Mouse (Mus musculus): ENCODE measurements at regions not wholly inside any gene's neighbourhood (a gene's known extent, or its start where the extent isn't known, plus 50 kb on each side); places are given as distances from the start of the nearest gene placed in this dataset.

DNA sequence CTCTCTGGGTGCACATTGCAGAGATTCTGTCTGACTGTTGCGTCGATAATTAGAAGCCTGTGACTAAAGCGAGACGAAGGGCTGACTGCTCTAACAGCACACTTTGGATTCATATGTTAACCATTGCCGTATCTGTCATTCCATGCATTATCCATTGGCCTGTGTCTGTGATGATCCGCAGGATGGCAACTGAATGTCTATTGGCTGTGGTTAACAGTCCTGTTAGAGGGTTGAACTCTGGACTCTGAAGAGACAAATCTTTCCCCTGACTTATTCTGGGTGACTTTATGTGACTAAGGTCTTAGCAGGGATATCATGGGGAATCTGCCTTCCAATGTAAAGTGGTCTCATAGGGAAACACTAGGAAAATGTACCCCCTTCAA, 208.7 kb downstream of the Parm1 start:
- no peaks in the 10 kb centered on the region for H3K9me3 ChIP-seq (ENCODE audit: control insufficient read depth, insufficient read depth, low read depth, low read length)
- TF ChIP-seq ZNF384 (IDR thresholded peaks at IDR 0.05; ENCODE audit: low read depth, low read length) (no peak), CHD2 (IDR thresholded peaks at IDR 0.05; ENCODE audit: low read depth, low read length) (no peak), HCFC1 (IDR thresholded peaks at IDR 0.05; ENCODE audit: borderline replicate concordance, insufficient read depth, low read length) (no peak)
- no peaks in the 10 kb centered on the region for H3K36me3 ChIP-seq (ENCODE audit: control insufficient read depth, insufficient read depth, low read length, poor library complexity, severe bottlenecking)
- in situ Hi-C loops (cut with MboI; ENCODE audit: low sequenced_read_pairs in 2 of 2, unreplicated experiment in 2 of 2): no loop called here
- no peak overlapping the region for H3K4me3 ChIP-seq (ENCODE audit: insufficient read depth in 1 of 2, low read depth in 1 of 2, low read length in 2 of 2, poor library complexity in 1 of 2, severe bottlenecking in 1 of 2)
- no peak overlapping the region for H3K9ac ChIP-seq (ENCODE audit: insufficient read depth, low read depth, low read length, poor library complexity, severe bottlenecking)
- DNase-seq (ENCODE audit: low read depth, low spot score): no peak
- H3K4me1 ChIP-seq (ENCODE audit: control insufficient read depth in 2 of 2, insufficient read depth in 2 of 2, low read length in 2 of 2, poor library complexity in 1 of 2): peaks cover 0 to 2% of the 10 kb centered on the region in 2 experiments; a peak in 2 of 4 replicates
- H3K27ac ChIP-seq (ENCODE audit: insufficient read depth, low read depth, low read length, poor library complexity, severe bottlenecking): no peak overlapping the region

DNA sequence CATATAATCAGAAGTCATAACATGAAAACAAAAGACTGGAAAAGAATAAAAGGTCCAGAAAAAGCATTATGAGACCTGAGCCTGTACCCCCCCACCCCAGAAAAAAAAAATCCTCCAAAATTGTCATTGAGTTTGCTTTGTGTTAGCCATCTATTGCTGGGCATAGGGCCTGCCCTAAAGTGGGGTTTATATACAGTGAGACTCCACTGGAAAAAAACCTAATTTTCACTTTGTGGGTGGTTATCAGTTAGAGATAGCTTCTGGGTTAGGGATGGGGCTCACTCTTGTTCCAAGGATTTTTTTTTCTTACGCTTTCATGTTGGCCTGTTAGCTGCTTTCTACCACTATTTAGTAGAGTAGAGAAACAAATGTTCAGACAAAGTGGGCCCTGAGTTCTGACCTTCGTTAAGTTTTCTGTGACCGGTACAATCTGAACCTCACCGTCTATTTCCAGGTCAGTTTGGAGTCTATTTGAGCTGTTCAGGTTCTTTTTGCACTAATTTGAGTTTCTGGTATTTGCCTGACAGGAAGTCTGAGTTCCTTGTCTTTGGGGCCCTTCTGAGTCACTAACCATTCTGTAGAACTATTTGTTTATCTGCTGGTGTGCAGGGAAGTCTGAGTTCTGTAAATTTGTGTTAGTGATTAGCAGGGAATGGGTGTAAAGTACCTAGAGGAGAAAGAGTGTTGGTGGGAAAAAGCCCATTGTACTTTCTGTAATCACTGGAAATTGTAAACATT, 208.1 kb downstream of the Parm1 start:
- Histone ChIP-seq H3K4me3 (ENCODE audit: insufficient read depth in 1 of 2, low read depth in 1 of 2, low read length in 2 of 2, poor library complexity in 1 of 2, severe bottlenecking in 1 of 2) (no peak overlapping the region), H3K9me3 (ENCODE audit: control insufficient read depth, insufficient read depth, low read depth, low read length) (no peaks in the 10 kb centered on the region), H3K36me3 (ENCODE audit: control insufficient read depth, insufficient read depth, low read length, poor library complexity, severe bottlenecking) (no peaks in the 10 kb centered on the region), H3K9ac (ENCODE audit: insufficient read depth, low read depth, low read length, poor library complexity, severe bottlenecking) (no peak overlapping the region), H3K27ac (ENCODE audit: insufficient read depth, low read depth, low read length, poor library complexity, severe bottlenecking) (no peak overlapping the region), H3K4me1 (ENCODE audit: control insufficient read depth in 2 of 2, insufficient read depth in 2 of 2, low read length in 2 of 2, poor library complexity in 1 of 2) (peaks cover 0 to 3% of the 10 kb centered on the region in 2 experiments; a peak in 2 of 4 replicates)
- in situ Hi-C loops (cut with MboI; ENCODE audit: low sequenced_read_pairs in 2 of 2, unreplicated experiment in 2 of 2): no loop called here
- DNase-seq (ENCODE audit: low read depth, low spot score): no peak
- TF ChIP-seq ZC3H11A (IDR thresholded peaks at IDR 0.05; ENCODE audit: borderline replicate concordance, low read depth, low read length) (no peak), HCFC1 (IDR thresholded peaks at IDR 0.05; ENCODE audit: borderline replicate concordance, insufficient read depth, low read length) (no peak), MAFK (IDR thresholded peaks at IDR 0.05; ENCODE audit: insufficient read depth, low read depth, low read length) (no peak), CHD2 (IDR thresholded peaks at IDR 0.05; ENCODE audit: low read depth, low read length) (no peak), ZNF384 (IDR thresholded peaks at IDR 0.05; ENCODE audit: low read depth, low read length) (no peak)

DNA sequence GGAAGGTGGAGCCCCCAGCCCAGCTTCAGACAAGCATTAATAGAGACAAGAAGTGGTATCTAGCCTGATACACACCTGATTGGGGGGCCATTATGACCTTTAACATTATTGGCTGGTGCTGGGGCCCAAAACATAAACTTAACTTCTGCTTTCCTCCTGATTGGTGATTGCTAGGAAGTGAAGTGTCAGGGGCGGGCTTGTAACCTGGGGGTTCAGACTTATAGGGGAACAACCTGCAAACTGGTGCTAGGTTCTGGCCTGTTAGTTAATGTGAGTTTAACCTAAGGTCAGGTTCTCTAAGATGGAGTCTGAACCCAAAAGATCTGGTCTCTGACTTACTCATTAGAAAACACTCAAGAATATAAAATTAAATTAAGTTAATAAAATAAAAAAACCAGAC, 207.5 kb downstream of the Parm1 start:
- Histone ChIP-seq H3K36me3 (ENCODE audit: control insufficient read depth, insufficient read depth, low read length, poor library complexity, severe bottlenecking) (no peaks in the 10 kb centered on the region), H3K9ac (ENCODE audit: insufficient read depth, low read depth, low read length, poor library complexity, severe bottlenecking) (no peak overlapping the region), H3K27ac (ENCODE audit: insufficient read depth, low read depth, low read length, poor library complexity, severe bottlenecking) (no peak overlapping the region), H3K4me1 (ENCODE audit: control insufficient read depth in 2 of 2, insufficient read depth in 2 of 2, low read length in 2 of 2, poor library complexity in 1 of 2) (peaks cover 0 to 3% of the 10 kb centered on the region in 2 experiments; a peak in 2 of 4 replicates), H3K4me3 (ENCODE audit: insufficient read depth in 1 of 2, low read depth in 1 of 2, low read length in 2 of 2, poor library complexity in 1 of 2, severe bottlenecking in 1 of 2) (no peak overlapping the region), H3K9me3 (ENCODE audit: control insufficient read depth, insufficient read depth, low read depth, low read length) (no peaks in the 10 kb centered on the region)
- in situ Hi-C loops (cut with MboI; ENCODE audit: low sequenced_read_pairs in 2 of 2, unreplicated experiment in 2 of 2): no loop called here
- TF ChIP-seq MAFK (IDR thresholded peaks at IDR 0.05; ENCODE audit: insufficient read depth, low read depth, low read length) (no peak), HCFC1 (IDR thresholded peaks at IDR 0.05; ENCODE audit: borderline replicate concordance, insufficient read depth, low read length) (no peak), ZNF384 (IDR thresholded peaks at IDR 0.05; ENCODE audit: low read depth, low read length) (no peak), ZC3H11A (IDR thresholded peaks at IDR 0.05; ENCODE audit: borderline replicate concordance, low read depth, low read length) (no peak), CHD2 (IDR thresholded peaks at IDR 0.05; ENCODE audit: low read depth, low read length) (no peak)
- DNase-seq (ENCODE audit: low read depth, low spot score): no peak

DNA sequence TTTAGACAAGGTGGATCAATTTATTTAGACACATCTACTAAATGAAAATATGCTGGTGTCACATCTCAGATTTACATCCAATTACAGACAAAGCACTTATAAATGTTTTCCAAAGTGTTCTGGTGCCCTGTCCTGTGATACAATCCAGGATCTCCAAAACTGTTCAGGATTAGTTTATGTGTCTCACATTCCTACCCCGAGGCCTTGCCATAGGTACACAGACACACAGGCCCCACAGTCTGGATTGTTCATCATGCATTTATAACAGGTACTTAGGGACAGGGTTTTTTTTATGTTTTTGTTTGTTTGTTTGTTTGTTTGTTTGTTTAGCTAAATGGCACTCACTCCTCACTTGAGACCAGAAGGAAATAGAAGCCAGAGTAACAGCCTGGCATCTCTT, 206.0 kb downstream of the Parm1 start:
- no peak overlapping the region for H3K9ac ChIP-seq (ENCODE audit: insufficient read depth, low read depth, low read length, poor library complexity, severe bottlenecking)
- peaks cover 0 to 3% of the 10 kb centered on the region in 2 experiments; a peak in 2 of 4 replicates for H3K4me1 ChIP-seq (ENCODE audit: control insufficient read depth in 2 of 2, insufficient read depth in 2 of 2, low read length in 2 of 2, poor library complexity in 1 of 2)
- DNase-seq (ENCODE audit: low read depth, low spot score): no peak
- no peak overlapping the region for H3K27ac ChIP-seq (ENCODE audit: insufficient read depth, low read depth, low read length, poor library complexity, severe bottlenecking)
- no peak overlapping the region for H3K4me3 ChIP-seq (ENCODE audit: insufficient read depth in 1 of 2, low read depth in 1 of 2, low read length in 2 of 2, poor library complexity in 1 of 2, severe bottlenecking in 1 of 2)
- no peaks in the 10 kb centered on the region for H3K9me3 ChIP-seq (ENCODE audit: control insufficient read depth, insufficient read depth, low read depth, low read length)
- in situ Hi-C loops (cut with MboI; ENCODE audit: low sequenced_read_pairs in 2 of 2, unreplicated experiment in 2 of 2): no loop called here
- no peaks in the 10 kb centered on the region for H3K36me3 ChIP-seq (ENCODE audit: control insufficient read depth, insufficient read depth, low read length, poor library complexity, severe bottlenecking)
- no peak for TF ChIP-seq ZC3H11A (IDR thresholded peaks at IDR 0.05; ENCODE audit: borderline replicate concordance, low read depth, low read length)
- TF ChIP-seq MAFK (IDR thresholded peaks at IDR 0.05; ENCODE audit: insufficient read depth, low read depth, low read length): no peak
- TF ChIP-seq HCFC1 (IDR thresholded peaks at IDR 0.05; ENCODE audit: borderline replicate concordance, insufficient read depth, low read length): no peak
- no peak for TF ChIP-seq CHD2 (IDR thresholded peaks at IDR 0.05; ENCODE audit: low read depth, low read length)
- TF ChIP-seq ZNF384 (IDR thresholded peaks at IDR 0.05; ENCODE audit: low read depth, low read length): no peak
